Mouse (Mus musculus): Measurements from ENCODE around the gene Mars2.

GRCm38 (mm10) chr1:55210202-55210965 is 26.6 kb upstream of the Mars2 start:
- TF ChIP-seq CTCF (IDR thresholded peaks at IDR 0.05; ENCODE audit: low read depth) (no peak), EP300 (IDR thresholded peaks at IDR 0.05; ENCODE audit: low read depth) (no peak)
